Mouse (Mus musculus): Measurements from ENCODE around the gene Lrrc28.

DNA sequence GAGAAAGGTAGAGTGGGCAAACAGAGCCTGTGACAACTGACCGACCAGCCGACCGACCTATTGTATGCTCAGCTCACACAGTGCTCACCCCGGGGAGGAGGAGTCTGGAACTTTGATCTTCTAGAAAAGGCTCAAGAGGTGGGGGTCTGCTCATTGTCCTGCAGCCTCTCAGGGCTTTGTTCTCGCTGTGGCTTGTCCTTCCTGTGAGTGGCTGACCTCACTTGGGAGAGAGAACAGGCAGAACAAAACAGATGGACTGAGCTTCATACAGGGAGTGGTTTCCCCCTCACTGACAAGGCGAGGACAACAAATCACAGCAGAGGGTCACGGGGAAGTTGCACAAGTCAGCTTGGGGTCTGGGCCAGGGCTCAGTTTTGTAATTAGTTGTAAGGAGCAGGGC lies 181.5 kb downstream of the Lrrc28 start:
- no peak for TF ChIP-seq POLR2A (IDR thresholded peaks at IDR 0.05; ENCODE audit: low read depth, low read length)
- TF ChIP-seq CTCF (IDR thresholded peaks at IDR 0.05; ENCODE audit: extremely low read depth, insufficient read depth, insufficient read length, insufficient replicate concordance), result no peak

Data from spleen, adult 2 months (tissue).